Mouse (Mus musculus): ENCODE results near the gene Nol12. TPM values are rescaled to one million over a fixed set of nuclear protein-coding genes. Genes with fewer than 3 reads are reported as not detected.

The Nol12 gene
- total RNA-seq, 1 experiment from 2014 or later: 27.8 TPM

- ATAC-seq (replicated peaks; ENCODE audit: low read depth, poor library complexity, severe bottlenecking): no peak
Observed at GRCm38 (mm10) chr15:78989152-78990092, 54.7 kb downstream of the Nol12 start.

- no peak for ATAC-seq (replicated peaks; ENCODE audit: low read depth, poor library complexity, severe bottlenecking)
Observed at GRCm38 (mm10) chr15:78990093-78990463, 55.3 kb downstream of the Nol12 start.

GRCm38 (mm10) chr15:78990970-78991525 is 56.3 kb downstream of the Nol12 start:
- ATAC-seq (replicated peaks; ENCODE audit: low read depth, poor library complexity, severe bottlenecking): no peak

GRCm38 (mm10) chr15:78992235-78992634 is 57.5 kb downstream of the Nol12 start:
- ATAC-seq (replicated peaks; ENCODE audit: low read depth, poor library complexity, severe bottlenecking): no peak

- no peak for ATAC-seq (replicated peaks; ENCODE audit: low read depth, poor library complexity, severe bottlenecking)
Observed at GRCm38 (mm10) chr15:78992925-78993324, 58.2 kb downstream of the Nol12 start.

Other genes with a start within 250 kb of the Nol12 start
- not detected in 2 replicates for gene Elfn2, start 216.2 kb upstream of the Nol12 start, total RNA-seq (2017)
- 9.2 and 13.6 TPM in 2 replicates for gene Mfng, start 161.5 kb upstream of the Nol12 start, total RNA-seq (2017)
- not detected in 2 replicates for gene Card10, start 131.9 kb upstream of the Nol12 start, total RNA-seq (2017)
- gene Cdc42ep1, start 92.3 kb upstream of the Nol12 start, total RNA-seq (2017): not detected in 2 replicates
- not detected in 2 replicates for gene Lgals2, start 79.4 kb upstream of the Nol12 start, total RNA-seq (2017)
- gene Gga1, start 57.7 kb upstream of the Nol12 start, total RNA-seq (2017): 9.3 and 19.5 TPM in 2 replicates
- 2.7 TPM in 1 of 2 replicates, not detected in the other for gene Gm49510, start 35.3 kb upstream of the Nol12 start, total RNA-seq (2017)
- 17.4 and 33.3 TPM in 2 replicates for gene Sh3bp1, start 35.2 kb upstream of the Nol12 start, total RNA-seq (2017)
- gene Pdxp, start 21.0 kb upstream of the Nol12 start, total RNA-seq (2017): 4.1 and 9.2 TPM in 2 replicates
- gene Lgals1, start 8.2 kb upstream of the Nol12 start, total RNA-seq (2017): 322 and 335 TPM in 2 replicates
- 25.0 and 35.6 TPM in 2 replicates for gene Triobp, start 12.8 kb downstream of the Nol12 start, total RNA-seq (2017)
- gene H1f0, start 93.5 kb downstream of the Nol12 start, total RNA-seq (2017): 53.4 and 60.7 TPM in 2 replicates
- 1.4 and 3.5 TPM in 2 replicates for gene Galr3, start 107.0 kb downstream of the Nol12 start, total RNA-seq (2017)
- gene Ankrd54, start 128.0 kb downstream of the Nol12 start, total RNA-seq (2017): 12.0 and 18.3 TPM in 2 replicates
- 227 and 237 TPM in 2 replicates for gene Eif3l, start 140.2 kb downstream of the Nol12 start, total RNA-seq (2017)
- gene Micall1, start 174.0 kb downstream of the Nol12 start, total RNA-seq (2017): 2.3 and 2.5 TPM in 2 replicates
- 72.3 and 128 TPM in 2 replicates for gene Polr2f, start 206.1 kb downstream of the Nol12 start, total RNA-seq (2017)
- 0.14 TPM in 1 of 2 replicates, not detected in the other for gene 1700088E04Rik, start 206.3 kb downstream of the Nol12 start, total RNA-seq (2017)
- not detected in 2 replicates for gene Sox10, start 230.3 kb downstream of the Nol12 start, total RNA-seq (2017)